Mouse (Mus musculus): ENCODE measurements around the gene Tas2r134.
A peak's percentile ranks its signal among the peaks of the same experiment; 100 is the strongest.

Tas2r134 gene

DNA sequence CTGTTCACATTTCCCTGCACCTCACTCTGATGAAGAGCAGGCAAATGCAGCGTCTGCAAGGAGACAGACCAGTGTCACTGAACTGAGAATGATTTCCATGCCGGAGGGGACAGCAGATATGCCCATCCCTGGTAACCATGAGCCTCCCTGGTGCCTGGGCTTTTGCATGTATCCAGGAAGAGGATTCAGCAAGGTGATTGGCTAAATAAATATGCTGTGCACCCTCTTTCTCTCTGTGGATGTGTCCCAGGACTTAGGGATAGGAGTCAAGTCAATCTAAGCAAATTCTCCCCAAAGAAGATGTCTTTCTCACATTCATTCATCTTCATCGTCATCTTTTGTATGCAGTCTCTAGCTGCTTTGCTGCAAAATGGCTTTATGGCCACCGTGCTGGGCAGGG, at the start of gene Tas2r134:
TSS of gene Tas2r134 (plus strand) at position 301 of the 400 bp plus-strand sequence.
- DNase-seq = no peak

DNA sequence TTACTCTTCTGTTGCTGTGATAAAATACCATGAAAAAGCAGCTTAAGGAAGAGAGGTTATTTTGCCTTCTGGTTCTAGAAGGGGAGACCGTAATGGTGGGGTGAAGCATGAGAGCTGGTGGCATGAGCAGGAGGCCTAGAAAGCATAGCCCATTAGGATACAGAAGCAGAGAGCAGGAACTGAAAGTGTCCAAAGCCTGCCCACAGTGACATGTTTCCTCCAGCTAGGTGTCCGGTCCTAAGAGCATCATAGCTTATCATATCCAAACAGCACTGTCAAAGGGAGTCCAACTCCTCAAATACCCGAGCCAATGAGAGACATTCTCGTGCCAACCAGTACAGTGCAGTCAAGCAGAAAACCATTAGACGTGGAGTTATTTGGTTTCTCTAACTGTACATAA, 47.5 kb upstream of the Tas2r134 start:
- no peak for DNase-seq

DNA sequence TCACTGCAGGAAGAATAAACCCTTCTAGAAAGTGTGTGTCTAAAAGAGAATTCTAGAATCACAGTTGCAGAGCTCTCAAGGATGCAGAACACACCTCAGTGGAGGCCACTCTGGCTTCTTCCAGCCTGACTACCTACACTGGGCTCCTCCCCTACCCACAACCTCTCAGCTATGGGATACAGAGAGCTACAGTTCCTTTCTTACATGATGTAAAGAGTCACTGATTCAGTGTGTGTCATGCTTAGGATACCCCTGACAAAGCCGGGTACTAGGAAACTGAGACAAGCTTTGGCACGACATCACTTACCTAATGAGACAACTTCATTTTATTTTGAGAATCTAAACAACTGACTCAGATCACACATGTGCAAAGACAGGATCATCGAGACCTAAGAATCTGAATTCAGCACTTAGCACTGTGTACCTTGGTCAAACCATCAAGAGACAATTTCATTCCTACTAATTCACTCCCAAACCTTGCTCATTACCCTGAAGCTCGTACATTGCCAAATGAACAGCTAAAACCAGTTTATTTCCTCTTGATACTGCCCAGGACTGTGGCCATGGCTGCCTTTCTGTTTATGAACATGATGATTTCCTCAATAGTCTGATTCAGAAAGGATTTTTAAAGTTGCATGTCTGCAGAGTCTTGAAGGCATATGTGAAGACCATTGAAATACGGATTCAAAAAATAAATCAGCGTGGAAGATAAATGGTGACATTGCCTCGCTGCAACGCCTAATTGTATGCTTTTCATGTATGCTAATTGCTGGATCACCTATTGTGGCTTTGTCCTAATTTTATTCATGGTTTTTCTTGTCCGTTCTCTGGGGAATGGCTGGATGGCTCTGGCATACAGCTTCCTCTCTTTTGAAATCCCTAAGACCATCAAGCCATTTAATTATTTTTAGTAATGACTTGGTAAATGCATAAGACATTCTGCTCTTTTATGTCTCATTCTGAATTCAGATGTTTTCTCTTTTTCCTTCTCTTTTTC, 43.0 kb upstream of the Tas2r134 start:
- DNase-seq = no peak

DNA sequence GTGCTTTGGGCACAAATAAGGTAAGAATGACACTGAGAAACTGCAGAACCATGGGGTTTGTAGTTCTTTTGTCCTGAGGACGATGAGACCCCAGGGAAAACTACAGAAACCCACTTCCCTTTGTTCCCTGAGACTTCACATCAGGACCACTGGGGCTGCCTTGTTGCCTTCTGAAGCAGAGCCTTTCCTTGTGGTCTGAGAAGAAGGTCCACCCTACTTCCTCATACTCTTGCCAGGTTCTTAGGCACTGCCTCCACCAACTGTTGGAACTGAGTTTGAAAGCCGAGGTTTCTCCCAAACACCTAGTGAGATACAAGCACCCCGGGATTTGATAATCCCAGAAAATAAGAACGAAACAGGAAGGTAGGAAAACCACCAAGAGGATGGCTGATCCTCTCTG, 39.0 kb upstream of the Tas2r134 start:
- DNase-seq = no peak

DNA sequence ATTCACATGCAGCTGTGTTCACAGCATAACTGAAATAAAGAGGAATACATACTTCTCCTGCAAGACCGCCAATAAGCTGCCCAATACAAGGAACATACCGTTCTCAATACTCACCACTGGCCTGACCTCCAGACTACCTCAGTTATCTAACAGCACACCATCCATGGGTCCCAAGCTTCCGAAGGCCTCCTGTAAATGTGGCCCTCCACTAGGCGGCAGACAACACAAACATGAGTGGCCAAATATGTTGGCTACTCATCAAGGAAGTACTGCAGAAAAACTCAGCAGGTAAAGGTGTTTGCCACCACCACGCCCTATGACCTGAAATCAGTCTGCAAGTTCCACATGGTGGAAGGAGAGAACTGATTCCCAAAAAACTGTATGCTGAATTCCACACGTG, 38.4 kb upstream of the Tas2r134 start:
- no peak for DNase-seq

DNA sequence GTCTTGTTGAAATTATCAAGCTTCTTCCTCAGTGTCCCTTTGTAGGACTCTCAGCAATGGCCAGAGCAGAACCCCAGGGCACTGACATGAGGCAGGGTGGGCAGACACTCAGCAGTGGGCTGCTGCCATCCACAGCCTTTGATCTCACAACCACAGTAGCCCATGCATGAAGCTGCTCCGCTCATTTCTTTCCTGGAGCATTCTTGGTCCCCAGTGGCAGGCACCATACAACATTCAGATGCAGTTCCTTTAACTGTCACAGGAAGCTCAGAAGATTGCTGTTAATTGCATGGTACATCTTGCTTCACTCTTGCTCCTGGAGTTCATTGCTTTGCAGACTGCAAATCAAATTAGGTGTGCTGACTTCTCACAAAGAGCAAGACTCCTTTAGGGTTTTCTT, 37.7 kb upstream of the Tas2r134 start:
- no peak for DNase-seq

DNA sequence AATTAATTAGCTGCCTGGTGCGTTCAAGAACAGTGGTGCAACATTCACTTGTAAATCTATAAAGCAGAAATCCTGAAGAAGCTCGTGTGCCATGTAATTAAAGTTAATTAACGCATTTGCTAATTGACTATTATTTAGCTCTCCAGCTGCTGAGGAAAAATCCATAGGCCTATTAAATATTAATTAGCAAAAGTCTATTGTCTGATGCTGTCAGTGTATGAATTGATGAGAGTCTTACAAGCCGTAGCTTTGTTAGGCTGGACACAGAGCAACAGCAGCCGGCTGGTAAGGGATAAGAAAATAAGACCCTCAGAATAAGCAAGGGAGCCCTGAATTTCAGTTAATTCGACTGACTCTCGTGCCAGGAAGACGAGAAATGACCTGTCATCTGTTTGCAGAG, 37.0 kb upstream of the Tas2r134 start:
- DNase-seq = no peak

DNA sequence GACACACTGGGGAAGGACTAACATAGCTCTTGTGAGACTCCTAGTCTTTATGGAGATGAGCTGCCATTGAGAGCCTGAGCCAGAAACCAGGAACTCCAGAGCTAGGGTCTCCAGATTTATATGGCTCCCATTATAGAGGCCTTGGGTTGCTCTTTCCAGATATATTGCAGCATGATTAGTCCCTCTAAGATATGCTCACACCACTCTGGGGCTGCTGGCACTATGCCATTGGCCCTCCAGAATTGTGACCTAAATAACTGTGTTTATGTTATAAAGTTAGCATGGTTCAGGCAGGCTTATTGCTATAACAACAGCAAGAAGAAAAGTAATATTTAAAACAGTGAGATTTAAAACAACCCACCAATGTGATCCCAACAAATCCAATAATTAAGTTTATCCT, 35.2 kb upstream of the Tas2r134 start:
- peak; percentile 6 to 27 for DNase-seq

DNA sequence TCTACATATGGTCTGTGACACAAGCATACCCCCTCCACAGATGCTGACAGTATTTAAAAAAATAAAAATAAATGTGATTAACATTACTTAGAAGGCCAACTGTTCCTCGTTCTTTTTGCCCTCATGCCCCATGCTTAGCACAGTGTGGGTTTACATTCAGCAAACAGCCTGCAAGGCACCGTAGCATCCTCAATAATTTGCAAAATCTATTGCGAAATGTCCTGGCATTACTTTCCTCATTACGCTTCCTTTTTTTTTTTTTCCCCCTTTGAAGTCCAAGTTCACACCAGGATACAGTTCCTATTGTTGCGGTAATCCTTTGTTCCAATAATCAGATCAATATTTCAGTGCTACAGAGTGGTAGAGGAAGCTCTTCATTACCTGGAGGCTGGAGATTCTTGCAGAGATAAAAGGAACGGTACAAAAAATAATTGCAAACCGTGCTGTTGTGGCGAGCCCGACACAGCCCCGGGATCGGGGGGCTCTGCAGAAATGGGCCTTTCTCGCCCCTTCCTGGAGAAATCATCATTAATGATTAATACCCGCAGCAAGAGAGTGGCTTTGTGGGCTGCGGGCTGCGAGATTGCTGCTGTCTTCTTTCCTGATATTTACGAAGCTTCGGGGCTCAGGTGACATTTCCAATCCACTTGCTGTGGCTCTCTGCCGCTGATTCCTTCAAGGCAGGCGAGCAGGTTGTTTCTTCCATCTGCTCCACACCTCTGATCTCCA, 27.7 kb upstream of the Tas2r134 start:
- DNase-seq = no peak

DNA sequence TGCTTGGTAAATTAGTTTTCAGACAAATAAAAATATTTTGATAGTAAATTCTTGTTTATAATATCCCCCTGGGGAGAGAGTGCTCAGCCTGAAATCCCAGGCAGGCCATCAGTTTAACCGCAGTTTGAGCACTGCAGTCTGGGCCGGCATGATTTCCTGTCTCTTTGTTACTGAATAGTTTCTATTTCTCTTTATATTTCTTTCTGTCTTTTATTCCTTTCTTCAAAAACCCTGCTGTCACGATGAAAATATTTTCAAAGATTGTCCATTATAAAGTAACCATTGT, 27.2 kb upstream of the Tas2r134 start:
- no peak for DNase-seq

DNA sequence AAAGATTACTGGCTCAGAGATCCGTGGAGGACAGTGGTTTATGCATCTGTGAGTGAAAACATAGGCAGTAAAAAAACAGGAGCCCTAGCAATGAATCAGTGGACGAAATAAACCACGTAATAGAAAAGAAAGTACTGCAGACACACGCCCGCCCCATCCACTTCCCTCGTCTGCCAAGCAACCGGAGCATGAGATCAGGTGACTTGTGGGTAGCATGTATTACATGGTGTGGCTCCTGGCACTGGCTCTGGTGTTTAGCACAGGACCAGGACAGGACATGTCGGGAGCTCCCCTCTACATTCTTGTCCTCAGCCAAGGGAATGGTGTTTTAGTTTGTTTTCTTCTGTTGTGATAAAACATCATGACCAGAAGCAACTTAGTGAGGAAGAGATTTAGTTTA, 26.4 kb upstream of the Tas2r134 start:
- DNase-seq = no peak

DNA sequence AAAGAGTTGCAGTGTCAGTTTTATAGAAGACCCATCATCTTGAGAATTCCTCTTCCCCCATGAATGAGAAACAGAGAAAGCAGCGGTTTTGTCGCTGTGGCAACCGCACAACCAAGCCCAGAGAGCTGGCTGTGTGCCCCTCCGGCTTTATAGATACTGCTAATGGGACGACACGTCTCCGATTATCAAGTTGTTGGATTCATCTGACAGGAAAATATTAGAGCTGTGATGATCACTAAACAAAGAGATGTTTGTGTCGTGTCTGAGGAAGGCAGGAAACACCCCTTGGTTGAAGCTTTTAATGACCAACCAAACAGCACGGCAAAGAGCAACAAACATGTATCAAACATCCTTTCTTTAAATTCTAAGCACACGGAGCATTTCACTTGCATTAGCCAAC, 17.0 kb upstream of the Tas2r134 start:
- DNase-seq = no peak

DNA sequence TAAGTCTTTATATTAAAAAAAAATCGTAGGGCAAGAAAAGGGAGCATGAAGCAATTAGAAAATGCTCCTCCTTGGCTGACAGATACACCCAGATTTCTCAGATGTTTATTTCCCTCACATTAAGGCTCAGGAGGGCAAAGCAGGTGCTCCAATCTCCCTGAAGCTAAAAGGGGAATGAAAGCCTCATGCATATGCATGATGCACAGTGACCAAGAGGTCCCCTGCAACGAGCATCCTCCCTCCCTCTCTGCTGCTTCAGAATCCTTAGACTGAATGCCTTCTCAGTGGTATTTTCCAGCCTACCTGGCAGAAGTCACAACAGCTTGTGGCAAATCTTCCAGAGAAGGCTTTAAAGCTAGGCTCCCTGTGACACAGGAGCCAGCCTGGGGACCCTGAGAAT, 16.4 kb upstream of the Tas2r134 start:
- no peak for DNase-seq

DNA sequence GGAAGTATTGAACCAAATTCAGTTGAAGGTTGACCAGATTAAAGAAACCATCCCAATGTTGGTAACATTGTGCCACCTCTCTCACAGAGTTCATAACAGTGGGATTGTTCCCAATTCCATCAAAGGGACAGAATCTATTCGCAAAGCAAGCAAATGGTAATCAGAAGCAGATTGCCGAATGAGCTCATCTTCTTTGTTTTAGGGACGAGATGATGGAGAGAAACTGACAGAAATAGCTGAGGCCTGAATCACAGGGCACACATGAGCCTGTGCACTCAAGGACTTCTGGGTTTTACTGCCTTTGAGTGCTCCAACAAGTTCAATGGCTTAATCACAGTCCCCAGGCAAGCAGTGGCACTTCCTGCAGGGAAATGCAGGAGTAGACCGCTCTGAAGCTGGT, 13.6 kb upstream of the Tas2r134 start:
- DNase-seq = no peak

DNA sequence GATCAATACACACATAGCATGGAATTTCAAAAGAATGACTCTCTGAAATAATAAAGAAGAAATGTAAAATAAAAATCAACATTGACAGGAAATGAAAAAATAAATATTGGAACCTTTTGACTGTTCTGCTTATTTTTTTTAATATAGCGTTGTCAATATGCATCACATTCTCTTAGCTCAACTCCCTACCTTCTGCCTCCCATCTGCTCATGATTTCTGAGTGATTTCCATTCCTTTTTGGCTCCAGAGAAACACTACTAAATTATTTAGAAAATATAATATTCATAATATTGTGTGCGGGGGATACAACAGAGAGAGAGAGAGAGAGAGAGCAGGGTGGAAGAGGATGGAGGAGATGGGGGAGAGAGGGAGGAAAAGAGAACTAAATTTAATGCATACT, 5.4 kb upstream of the Tas2r134 start:
- no peak for DNase-seq

DNA sequence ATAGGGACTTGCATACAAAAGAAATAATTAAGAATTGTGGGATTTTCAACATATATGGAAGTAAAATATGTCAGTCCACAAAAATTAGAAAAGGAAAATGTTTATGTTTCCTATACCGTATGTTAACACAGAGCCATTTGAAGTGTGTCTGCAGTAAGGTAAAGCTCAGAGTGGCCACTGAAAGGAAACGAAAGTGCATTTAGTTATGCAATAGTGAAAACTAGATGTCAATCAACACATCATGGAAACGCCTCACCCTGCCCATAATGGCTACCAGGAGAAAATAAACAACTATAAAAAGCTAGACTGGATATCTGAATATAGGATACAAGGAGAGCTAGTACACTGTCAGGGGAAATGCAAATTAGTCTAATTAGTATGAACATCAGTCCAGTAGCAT, 1.3 kb upstream of the Tas2r134 start:
- DNase-seq = no peak

DNA sequence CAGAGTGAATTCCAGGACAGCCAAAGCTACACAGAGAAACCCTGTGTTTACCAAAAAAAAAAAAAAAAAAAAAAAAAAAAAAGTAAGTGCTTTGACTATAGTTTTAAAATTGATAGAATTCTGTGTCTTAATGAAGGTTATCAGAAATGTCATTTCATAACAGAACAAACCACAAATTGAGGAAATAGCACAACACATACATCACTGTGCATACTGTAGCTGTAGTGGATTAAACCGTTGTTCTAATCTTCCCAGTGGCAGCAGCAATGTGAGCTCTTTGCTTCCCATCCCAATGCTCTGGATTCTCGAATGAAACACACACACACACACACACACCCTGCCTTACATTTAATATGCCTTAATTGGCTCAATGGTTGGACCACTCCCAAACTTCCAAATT, 4.1 kb downstream of the Tas2r134 start:
- DNase-seq = no peak

DNA sequence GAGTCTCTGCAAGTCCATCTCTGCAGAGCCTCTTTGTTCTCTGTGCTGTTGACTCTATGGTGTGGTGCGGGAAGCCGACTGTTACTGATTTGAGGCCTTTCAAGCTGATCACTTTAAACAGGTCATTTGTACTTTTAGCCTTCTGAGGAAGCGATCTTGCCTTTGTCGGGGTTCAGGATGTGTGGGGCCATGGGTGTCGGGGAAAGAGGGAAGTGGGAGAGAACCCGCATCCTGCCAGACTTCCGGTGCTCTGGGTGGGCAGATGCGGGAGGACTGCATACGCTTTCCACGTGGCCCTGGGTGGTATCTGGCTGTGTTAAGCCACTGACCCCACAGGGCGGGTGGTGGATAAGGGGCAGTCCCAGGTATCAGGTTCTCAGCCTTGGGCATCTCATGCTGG, 10.4 kb downstream of the Tas2r134 start:
- no peak for DNase-seq

DNA sequence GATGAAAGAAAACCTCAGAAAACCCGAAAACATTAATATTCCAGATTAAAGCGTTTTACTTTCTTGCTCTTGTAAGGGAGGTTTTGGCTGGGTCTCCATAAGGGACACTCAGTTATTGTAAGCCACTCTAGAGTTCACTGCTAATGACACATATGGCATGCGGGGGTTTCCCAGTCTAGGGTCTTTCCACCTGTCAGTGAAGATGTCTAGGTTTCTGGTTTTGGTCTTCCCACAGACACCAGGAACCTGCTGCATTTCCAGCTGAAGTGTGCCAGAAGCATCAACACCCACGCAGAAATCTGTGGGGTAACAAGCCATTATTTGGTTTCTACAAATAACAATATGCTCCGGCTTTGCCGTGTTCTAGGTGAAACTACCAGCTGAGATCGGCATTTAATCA, 14.3 kb downstream of the Tas2r134 start:
- no peak for DNase-seq

DNA sequence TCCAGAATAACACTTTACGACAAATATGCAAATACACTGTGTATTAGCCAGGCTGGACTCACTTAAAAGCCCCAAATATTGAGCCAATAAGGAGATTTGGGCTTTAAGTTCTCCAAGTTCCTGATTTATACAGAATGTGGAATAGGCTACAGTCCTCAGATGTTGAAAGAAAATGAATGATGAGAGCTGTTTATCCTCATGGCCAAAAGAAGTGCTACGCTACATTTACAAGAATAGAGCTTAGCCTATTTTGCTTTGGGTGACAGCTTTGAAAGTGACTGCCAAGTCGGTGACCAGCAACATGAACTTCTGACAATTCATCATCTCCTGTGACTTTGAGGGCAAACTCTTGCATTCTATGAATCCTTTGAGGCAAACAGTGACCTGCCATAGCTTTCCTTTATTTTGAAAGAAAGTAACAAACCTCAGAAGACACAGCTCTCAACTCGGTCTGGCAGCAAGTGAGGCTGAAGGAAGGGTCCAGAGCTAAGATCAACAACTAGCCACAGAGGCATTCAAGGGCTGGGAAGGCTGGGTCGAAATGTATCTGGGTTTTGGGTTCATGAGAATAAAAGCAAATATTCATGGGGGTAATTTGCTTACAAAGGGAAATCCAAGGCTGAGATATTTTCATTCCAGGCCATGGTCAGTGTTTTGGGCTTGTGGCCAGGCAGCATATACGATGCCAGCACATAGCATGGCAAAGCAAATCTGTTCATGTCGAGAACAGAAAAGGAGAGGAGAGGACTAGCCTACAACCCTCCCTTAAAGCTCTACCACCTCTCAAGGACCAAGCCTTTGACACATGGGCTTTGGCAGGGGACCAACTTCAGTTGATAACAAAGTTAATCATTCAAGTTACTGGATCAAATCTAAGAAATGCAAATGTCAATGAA, 16.2 kb downstream of the Tas2r134 start:
- DNase-seq = peak; percentile 14 to 52

DNA sequence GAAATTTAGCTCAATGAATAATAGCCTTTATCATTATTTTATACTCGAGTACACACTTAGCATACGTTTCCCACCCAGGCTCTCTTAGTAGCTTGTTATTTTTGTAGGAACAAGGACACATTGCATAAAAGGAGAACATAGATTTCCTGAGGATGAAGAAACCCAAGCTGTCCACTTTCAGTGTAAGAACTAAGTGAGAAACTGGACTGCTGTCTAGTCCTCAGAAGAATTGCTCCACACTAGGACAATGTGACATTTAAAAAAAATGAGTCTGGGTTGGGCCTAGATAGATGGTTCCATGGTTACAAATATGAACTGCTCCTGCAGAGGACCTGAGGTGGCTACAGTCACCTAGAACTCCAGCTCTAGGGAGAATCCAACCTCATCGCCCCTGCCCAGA, 20.7 kb downstream of the Tas2r134 start:
- DNase-seq = no peak

DNA sequence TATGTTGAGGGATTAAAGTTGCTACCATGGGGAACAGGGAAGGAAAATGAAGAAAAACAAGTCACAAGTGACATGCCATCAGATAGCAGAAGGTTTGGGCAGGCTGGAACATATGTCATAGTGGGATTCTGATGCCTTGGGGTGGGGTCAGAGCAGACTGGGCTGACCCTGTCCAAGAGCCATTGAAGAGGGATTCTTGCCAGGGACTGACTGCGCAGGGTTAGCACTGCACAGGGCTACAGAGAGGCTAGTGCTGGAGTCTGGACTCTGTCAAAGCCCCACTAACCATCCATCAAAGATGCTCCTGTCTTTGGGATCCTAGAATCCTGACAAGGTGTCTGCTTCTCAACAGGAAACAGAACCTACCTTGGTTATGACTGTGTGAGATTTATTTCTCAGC, 22.6 kb downstream of the Tas2r134 start:
- DNase-seq = no peak

DNA sequence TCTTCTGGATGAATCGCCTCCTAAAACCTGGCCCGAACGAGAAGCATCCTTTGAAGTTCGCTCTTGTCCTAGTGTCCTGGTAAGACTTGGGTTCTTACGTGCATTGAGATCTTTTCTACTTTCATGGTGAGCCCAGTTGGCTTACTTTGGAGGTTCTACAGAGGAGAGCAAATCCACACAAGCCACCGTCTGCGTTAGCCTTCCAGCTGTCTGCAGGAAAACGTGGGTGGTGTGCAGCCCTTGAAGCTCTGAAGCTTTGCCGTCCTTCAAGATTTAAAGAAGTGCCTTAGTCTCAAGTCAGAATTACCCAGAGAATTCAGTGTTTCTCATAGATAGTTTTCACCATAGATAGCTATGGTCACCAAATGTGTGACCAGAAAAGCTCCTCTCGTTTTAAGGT, 24.8 kb downstream of the Tas2r134 start:
- DNase-seq = no peak

All from lung, postnatal 4 days (tissue).